Mouse (Mus musculus) splenic B cell, adult 2 months (primary cell): Measurements from ENCODE around the gene Aldh1l1.

ENCODE experiments used
- DNase-seq: peaks from one replicate; pipeline ENCODE4 v3.0.0-alpha.2; 2011; ENCODE audit warnings: low read depth, low spot score
- H3K27me3 ChIP-seq: 2 replicates; pipeline ENCODE4 v1.6.1; 2012; ENCODE audit warnings: mild to moderate bottlenecking, low read length, moderate library complexity, mixed read lengths; ENCODE audit not compliant: control insufficient read depth, poor library complexity, insufficient read depth, severe bottlenecking
- H3K36me3 ChIP-seq: 2 replicates; pipeline ENCODE4 v1.6.1; 2012; ENCODE audit warnings: mild to moderate bottlenecking, low read length, moderate library complexity, mixed read lengths; ENCODE audit not compliant: control insufficient read depth, poor library complexity, insufficient read depth, severe bottlenecking

Gene Aldh1l1

DNA sequence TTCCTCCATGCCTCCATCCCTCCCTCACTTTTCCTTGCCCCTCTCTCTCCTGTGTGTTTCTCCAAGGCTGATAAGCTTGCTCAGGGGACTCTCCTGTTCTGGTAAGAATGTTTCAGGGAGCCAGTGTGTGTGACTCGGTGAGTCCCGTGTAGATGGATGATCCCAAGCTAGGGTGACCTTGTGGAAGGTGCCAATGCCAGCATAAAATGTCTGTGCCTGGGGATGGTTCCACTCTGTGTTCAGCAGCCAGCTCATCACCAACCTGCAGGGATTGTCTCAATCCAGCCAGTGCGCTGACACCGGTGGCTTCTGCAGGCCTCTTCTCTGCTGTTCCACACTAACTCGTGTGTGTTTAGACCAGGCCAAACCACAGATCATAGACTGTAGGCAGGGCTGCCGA is 130.3 kb downstream of the Aldh1l1 start:
- DNase-seq = no peak
- H3K27me3 ChIP-seq = no peaks in the 10 kb centered on the region
- H3K36me3 ChIP-seq = no peaks in the 10 kb centered on the region

DNA sequence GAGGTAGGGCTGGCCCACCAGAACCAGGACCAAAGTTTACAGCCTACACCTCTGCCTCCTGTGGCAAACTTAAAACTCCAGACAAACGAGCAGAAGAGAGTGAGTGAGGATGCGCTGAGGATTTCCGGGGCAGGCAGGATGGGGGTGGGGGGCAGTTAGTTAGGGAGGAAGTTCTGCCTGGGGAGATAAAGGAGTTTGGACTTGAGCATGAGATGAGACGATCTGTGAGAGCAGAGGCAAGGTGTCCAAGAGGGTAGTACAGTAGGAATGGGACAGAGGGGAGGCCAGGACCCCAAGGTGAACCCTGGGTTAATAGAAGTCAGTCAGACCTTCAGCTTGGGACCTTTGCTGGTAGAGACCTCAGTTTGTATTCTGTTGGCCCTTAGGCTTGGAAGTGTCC is 132.0 kb downstream of the Aldh1l1 start:
- Histone ChIP-seq H3K27me3 (no peaks in the 10 kb centered on the region), H3K36me3 (no peaks in the 10 kb centered on the region)
- no peak for DNase-seq

DNA sequence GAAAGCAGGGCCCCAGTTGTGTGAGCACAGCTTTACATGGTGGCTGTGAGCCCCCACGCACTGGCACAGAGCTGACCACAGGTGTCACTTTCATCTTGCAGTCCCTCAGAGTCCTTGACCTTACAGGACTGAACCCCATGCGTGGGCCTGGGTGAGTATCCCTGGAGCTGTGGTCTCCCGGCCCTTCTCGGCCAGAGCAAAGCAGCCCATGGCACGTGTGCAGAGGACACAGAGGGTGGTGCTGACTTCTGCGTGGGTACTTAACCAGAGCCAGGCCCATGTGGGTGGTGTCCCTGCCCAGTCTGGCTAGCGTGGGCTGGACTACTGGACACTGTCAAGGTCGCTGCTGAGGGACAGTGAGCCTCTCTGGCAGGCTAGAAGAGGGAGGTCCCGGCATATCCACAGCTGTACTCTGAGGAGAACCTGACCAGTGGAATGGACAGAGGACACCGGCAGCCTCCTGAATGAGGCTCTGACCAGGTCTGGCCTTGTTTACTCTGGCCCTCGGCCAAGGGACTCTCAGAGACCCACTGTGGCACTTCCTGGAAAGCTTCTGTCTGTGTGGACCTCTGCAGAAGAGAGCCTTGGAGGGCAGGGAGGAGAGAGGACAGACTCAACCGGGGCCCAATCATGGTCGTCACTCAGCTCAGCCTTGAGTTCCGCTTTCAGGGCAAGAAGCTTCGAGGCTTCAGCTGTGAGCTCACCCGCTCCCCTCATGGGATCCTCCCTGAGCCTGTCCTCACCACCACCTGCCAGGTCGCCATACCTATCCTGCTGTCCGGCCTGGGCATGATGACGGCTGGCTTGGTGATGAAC is 132.8 kb downstream of the Aldh1l1 start:
- no peaks in the 10 kb centered on the region for H3K36me3 ChIP-seq
- DNase-seq = no peak
- no peaks in the 10 kb centered on the region for H3K27me3 ChIP-seq

DNA sequence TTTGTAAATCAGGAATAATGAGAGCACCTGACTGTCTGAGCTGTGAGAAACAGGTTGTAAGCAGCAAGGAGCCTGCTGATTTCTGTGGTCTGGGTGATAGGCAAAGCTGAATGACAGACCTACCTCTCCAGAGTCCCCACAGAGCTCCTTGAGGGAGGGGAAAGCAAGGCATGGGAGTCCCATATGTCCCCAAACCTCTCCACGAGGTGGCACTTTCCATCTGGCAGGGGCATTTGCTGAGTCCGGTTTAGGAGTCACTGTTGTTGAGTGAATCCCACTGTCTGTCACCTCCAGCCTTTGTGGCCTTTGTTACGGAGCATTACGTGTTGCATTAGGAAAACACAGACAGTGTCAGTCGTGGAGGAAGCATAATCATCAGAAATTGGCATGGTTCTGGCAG is 133.7 kb downstream of the Aldh1l1 start:
- Histone ChIP-seq H3K27me3 (no peaks in the 10 kb centered on the region), H3K36me3 (no peaks in the 10 kb centered on the region)
- DNase-seq = no peak

DNA sequence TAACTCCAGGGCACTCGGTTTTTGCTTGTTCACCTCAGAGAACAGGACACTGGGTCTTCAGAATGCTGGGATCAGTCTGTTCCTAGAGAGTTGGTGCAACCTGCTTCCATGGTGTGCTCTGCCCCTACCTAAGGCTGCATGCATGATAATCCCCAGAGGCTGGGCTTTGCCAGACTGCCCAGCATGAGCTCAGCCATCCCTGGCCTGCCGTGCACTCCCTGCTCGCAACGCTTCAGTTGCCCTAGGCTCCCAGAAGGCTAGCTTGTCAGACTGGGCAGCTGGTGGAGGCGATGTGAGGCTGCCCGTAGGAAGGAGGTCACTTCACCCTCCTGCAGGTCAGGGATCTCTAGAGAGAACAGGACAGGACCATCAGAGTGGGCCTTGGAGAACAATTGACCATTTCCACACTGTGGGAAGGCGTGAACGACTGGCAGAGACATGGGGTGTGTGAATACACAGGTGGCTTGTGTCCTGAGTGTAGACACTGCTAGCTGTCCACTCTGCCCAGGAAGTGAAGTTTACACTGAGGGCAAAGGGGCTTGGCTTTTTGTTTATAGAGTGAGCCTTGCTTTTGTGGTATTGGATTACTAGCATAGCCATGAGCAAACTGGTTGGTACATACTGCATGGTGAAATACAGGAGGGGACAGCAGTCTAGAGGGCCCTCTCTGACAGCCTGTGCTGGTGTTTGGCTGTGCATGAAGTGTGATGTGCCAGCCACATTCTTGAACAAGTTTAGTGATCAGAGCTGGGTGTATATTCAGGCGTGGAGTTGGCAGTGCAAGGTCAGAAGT is 134.8 kb downstream of the Aldh1l1 start:
- DNase-seq = no peak
- Histone ChIP-seq H3K36me3 (no peaks in the 10 kb centered on the region), H3K27me3 (no peaks in the 10 kb centered on the region)

DNA sequence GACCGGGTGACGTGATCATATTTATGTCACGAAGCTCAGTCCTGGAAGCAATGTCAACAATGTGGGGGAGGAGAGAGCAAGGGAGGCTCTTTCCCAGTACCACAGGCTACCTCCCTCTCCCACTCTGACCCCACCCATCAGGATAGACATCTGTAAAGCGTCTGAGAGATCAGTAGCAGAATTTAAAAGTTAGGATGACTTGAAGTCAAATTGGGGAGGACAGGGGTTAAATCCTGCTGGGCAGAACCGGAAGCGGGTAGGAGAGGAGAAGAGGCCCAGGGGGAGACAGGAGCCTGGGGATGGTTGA is 135.3 kb downstream of the Aldh1l1 start:
- no peak for DNase-seq
- H3K36me3 ChIP-seq = no peaks in the 10 kb centered on the region
- H3K27me3 ChIP-seq = no peaks in the 10 kb centered on the region

DNA sequence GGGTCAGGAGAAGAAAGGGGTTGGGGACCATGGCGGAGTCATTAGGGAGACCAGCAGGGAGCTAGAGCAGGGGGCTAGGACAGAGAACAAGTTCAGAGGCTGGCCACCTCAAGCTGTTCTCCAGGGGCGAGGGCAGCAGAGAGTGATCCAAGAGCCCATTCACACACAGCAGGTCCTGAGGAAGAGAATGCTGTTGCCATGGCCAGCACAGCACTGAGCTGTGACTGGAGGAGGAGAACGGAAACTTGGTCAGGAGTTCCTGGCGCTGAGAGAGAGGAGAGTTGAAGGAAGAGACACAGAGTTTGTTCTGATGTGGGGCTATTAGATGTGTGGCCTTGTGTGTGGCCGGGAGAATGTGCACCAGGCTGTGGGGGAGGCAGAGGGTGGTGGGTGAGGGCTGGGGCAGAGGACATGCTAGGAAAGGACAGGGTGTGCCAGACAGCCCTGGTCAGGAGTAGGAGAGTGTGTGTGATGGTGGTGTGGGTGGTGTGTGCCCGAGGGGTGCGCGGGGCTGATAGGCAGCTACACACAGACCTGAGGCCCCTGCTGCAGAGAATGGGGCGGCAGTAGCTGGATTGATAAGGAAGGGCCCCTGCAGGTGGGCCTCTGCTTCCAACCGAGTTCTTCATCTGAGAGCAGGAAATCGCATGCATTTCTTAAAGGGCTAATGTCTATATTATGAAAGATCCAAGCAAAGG is 136.7 kb downstream of the Aldh1l1 start:
- no peak for DNase-seq
- Histone ChIP-seq H3K36me3 (no peaks in the 10 kb centered on the region), H3K27me3 (no peaks in the 10 kb centered on the region)

DNA sequence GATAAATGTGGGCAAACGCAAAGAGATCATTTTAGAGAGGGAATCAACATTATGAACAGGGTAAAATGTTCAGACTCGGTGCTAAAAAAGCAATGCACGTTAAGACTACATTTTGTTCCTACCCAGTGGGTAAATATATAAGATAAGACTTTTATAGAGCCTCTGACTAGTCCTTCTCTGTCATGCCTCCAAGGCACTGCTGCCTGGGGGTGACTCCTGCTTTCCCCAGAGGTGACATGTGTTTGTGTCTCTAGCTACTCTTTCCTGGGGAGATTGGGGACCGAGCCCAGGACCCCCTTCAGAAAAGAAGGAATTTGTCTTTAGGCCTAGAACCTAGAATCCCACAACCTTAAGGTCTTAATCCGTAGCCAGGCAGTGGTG is 137.2 kb downstream of the Aldh1l1 start:
- Histone ChIP-seq H3K27me3 (no peaks in the 10 kb centered on the region), H3K36me3 (no peaks in the 10 kb centered on the region)
- DNase-seq = no peak

DNA sequence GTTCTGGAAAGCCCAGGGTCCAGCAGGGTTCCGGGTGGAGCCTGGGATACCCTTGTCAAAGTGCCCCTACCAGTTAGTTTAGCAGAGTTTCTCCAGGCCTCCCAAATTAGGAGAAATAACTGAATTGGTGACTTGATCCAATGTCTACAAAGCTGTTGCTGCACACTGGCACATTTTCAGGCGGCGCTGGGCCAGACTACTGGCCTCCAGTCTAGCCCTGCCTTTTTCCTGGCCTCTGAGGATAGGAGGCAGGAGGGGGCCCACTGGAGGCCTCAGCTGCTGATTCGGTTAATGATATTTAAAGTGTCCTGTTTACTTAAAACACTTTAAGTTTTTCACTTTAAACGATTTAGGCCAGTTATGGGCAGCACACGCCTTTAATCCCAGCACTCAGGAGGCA is 138.0 kb downstream of the Aldh1l1 start:
- DNase-seq = no peak
- H3K36me3 ChIP-seq = no peaks in the 10 kb centered on the region
- no peaks in the 10 kb centered on the region for H3K27me3 ChIP-seq

DNA sequence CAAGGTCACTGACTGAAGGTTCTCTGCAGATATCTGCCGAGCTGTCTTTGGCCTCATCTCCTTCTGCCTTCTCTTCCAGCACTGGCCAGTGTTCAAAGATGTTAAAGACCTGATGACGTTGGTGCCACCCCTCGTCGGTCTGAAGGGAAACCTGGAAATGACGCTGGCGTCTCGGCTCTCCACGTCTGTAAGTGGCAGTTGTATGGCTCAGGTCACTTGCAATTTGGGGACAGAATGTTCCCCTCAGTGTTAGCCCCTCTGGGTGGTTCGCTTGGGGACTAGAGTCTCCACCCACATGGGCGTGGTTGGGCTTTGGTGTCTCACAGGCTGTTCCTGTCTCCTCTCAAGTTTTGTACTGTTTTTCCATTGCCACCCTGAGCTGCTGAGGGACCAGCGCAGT is 138.5 kb downstream of the Aldh1l1 start:
- Histone ChIP-seq H3K36me3 (no peaks in the 10 kb centered on the region), H3K27me3 (no peaks in the 10 kb centered on the region)
- no peak for DNase-seq

DNA sequence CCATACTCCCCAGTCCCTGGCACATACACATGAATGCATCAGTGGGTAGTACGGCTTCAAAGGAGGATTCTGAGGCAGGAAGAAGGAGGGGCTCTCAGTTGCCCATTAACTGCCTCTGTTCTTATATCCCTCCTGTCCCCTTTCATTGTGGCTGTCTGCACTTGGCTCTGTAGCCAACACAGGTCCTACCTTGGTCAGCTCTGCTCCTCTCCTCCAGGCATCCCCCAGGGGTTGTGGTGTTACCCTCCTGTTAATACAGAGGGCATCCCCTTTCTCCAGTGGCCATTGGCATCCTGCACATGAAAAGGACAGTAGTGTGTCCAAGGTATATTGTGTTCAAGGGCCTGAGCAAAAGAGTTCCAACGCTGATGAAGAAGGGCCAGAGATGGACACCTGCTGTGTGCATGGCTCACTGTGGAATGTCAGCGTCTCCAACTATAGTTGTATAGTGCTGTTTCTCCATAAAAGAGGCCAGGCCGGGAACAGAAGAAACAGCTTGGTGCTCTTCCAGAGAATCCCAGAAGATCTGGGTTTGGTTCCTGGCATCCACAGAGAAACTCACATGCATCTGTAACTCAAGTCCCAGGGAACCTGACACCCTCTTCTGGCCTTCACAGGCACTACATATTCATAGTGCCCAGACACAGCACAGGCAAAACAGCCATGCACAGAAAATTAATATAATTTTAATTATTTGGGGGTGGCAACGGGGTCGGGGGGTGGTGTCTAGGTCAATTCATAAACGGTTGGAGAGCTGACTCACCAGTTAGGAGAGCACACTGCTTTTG is 139.2 kb downstream of the Aldh1l1 start:
- DNase-seq = no peak
- no peaks in the 10 kb centered on the region for H3K36me3 ChIP-seq
- no peaks in the 10 kb centered on the region for H3K27me3 ChIP-seq

DNA sequence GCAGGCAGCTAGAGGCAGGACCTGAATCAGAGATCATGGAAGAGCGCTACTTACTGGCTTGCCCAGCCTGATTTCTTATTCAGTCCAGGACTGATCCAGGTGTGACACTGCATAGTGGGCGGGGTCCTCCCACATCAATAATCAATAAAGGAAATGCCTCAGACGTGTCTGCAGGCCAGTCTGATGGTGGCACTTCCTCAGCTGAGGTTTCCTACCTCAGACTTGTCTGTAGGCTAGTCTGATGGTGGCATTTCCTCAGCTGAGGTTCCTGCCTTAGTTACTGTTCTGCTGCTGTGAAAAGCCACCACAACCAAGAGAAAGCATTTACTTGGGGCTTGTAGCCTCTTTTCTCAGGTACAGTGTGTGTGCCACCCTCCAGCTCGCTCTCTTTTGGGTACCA is 141.3 kb downstream of the Aldh1l1 start:
- no peaks in the 10 kb centered on the region for H3K36me3 ChIP-seq
- no peaks in the 10 kb centered on the region for H3K27me3 ChIP-seq
- DNase-seq = peak; percentile 17

DNA sequence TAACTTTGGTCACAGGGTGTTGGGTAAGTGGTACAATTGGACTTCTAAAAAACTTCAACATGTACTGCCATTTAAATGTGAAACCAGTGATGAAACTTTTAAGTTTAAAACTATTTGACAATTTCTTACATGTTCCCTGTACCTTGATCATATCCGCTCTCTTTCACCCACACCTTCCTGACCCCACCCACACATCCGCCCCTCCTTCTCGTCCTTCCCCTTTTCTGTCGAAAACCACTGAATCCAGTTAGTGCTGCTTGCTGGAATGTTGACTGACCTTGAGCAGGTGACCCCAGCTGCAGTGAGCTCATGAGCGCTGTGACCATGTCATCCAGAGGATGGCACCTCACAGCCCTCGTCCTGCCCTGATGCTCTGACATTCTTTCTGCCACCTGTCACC is 143.3 kb downstream of the Aldh1l1 start:
- no peaks in the 10 kb centered on the region for H3K36me3 ChIP-seq
- DNase-seq = peak; percentile 55
- H3K27me3 ChIP-seq = no peaks in the 10 kb centered on the region

DNA sequence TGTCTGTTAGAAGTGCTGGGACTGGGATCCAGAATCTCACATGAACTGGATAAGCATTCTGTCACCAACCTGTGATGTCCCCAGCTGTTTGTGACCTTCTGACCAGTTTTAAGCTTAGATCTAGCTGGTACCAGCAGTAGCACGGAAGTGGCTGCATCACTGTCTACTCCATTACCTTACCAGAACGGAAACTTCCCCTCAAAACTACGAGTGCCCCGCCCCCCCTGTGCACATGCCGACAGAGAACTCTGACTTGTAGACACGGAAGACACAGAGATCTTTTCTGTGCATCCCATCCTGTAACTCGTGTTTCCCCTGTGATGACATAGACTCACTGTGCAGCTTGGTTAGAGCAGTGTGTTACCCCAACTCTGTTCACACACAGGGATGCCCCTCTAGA is 144.2 kb downstream of the Aldh1l1 start:
- Histone ChIP-seq H3K36me3 (no peaks in the 10 kb centered on the region), H3K27me3 (no peaks in the 10 kb centered on the region)
- DNase-seq = peak; percentile 42
